Mouse (Mus musculus) c-Kit-positive CD71-positive TER-119-negative erythroid progenitor cells, embryonic 14.5 days (primary cell): ENCODE data around the gene Upf2.

ENCODE experiments used
- DNase-seq: peaks from one replicate; pipeline ENCODE4 v3.0.0-alpha.2; 2013; ENCODE audit warnings: low read depth

Gene Upf2

GRCm38 (mm10) chr2:5950766-5951595, at the start of gene Upf2:
TSS of gene Upf2 (plus strand) at chr2:5951469.
- peak; percentile 94 for DNase-seq

- DNase-seq: no peak
These were observed 45.2 kb upstream of the Upf2 start for GRCm38 (mm10) chr2:5906092-5906491.

- DNase-seq: peak; percentile 58
These were observed 44.6 kb upstream of the Upf2 start for GRCm38 (mm10) chr2:5906625-5907024.

GRCm38 (mm10) chr2:5911282-5911965, 39.8 kb upstream of the Upf2 start:
- no peak for DNase-seq

GRCm38 (mm10) chr2:5922823-5923222, 28.4 kb upstream of the Upf2 start:
- no peak for DNase-seq

GRCm38 (mm10) chr2:5923786-5924185, 27.5 kb upstream of the Upf2 start:
- no peak for DNase-seq

- DNase-seq: no peak
These were observed 23.8 kb upstream of the Upf2 start for GRCm38 (mm10) chr2:5927481-5927880.

GRCm38 (mm10) chr2:5929793-5930192, 21.5 kb upstream of the Upf2 start:
- no peak for DNase-seq

GRCm38 (mm10) chr2:5930291-5931054, 20.8 kb upstream of the Upf2 start:
- no peak for DNase-seq

GRCm38 (mm10) chr2:5931938-5932337, 19.3 kb upstream of the Upf2 start:
- DNase-seq: no peak

GRCm38 (mm10) chr2:5934936-5935335, 16.3 kb upstream of the Upf2 start:
- no peak for DNase-seq

- DNase-seq: no peak
These were observed 15.2 kb upstream of the Upf2 start for GRCm38 (mm10) chr2:5936068-5936467.

- DNase-seq: no peak
These were observed 14.7 kb upstream of the Upf2 start for GRCm38 (mm10) chr2:5936550-5936949.

- peak; percentile 23 for DNase-seq
These were observed 11.9 kb upstream of the Upf2 start for GRCm38 (mm10) chr2:5939319-5939718.

- DNase-seq: no peak
These were observed 11.4 kb upstream of the Upf2 start for GRCm38 (mm10) chr2:5939911-5940310.

GRCm38 (mm10) chr2:5940936-5941335, 10.3 kb upstream of the Upf2 start:
- DNase-seq: no peak

GRCm38 (mm10) chr2:5941861-5942415, 9.3 kb upstream of the Upf2 start:
- DNase-seq: peak; percentile 24

- peak; percentile 47 for DNase-seq
These were observed 8.7 kb upstream of the Upf2 start, which contains the start of gene Dhtkd1 for GRCm38 (mm10) chr2:5942416-5943032. TSS of gene Dhtkd1 (minus strand) at chr2:5942792.

GRCm38 (mm10) chr2:5943071-5943470, 8.2 kb upstream of the Upf2 start:
- DNase-seq: no peak

- peak; percentile 55 for DNase-seq
These were observed 5.6 kb upstream of the Upf2 start for GRCm38 (mm10) chr2:5945629-5946028.

GRCm38 (mm10) chr2:5946876-5947275, 4.4 kb upstream of the Upf2 start:
- no peak for DNase-seq

GRCm38 (mm10) chr2:5948964-5949363, 2.3 kb upstream of the Upf2 start:
- no peak for DNase-seq
